Comparison of ENCODE assay signal across 13 mouse cellular contexts in genomic region chr12:54509903-54510302, GRCm38 (mm10).
DNase-seq lines count a peak whose midpoint lies in the region; ATAC-seq and TF ChIP-seq lines count a peak whose summit lies in the region.
"Had no signal": no experiment of that assay in that cellular context is flagged by ENCODE, and none has a peak within 500 bp of the region (broad histone marks: within the 10 kb centered on the region; RNA-seq: fewer than 3 reads in every experiment).

No protein-coding gene starts in this region.

- WGBS in kidney, postnatal 0 days = 47% methylated on average over 6 of the region's 6 CpGs
- 24% methylated on average over 6 of the region's 6 CpGs for WGBS in intestine, embryonic 14.5 days

- H3K27me3 ChIP-seq in kidney, postnatal 0 days (ENCODE audit: insufficient read depth, low read length) = no peaks in the 10 kb centered on the region
- H3K27me3 ChIP-seq in intestine, embryonic 14.5 days (replicated peaks; ENCODE audit: control insufficient read depth, insufficient read depth, low read length) = no peaks in the 10 kb centered on the region
- H3K27me3 ChIP-seq: limb, embryonic 12.5 days had no signal

- H3K36me3 ChIP-seq in kidney, postnatal 0 days (ENCODE audit: insufficient read depth, low read length) = no peaks in the 10 kb centered on the region
- H3K36me3 ChIP-seq in intestine, embryonic 14.5 days (ENCODE audit: control insufficient read depth, insufficient read depth, low read length) = no peaks in the 10 kb centered on the region
- H3K36me3 ChIP-seq: limb, embryonic 12.5 days had no signal

- no peaks in the 10 kb centered on the region for H3K9me3 ChIP-seq in kidney, postnatal 0 days (replicated peaks; ENCODE audit: low read length)
- no peaks in the 10 kb centered on the region for H3K9me3 ChIP-seq in intestine, embryonic 14.5 days (ENCODE audit: control insufficient read depth, low read length)
- H3K9me3 ChIP-seq: limb, embryonic 12.5 days had no signal

- no peaks in the 10 kb centered on the region for H3K4me1 ChIP-seq in kidney, postnatal 0 days (replicated peaks; ENCODE audit: insufficient read depth, low read length)
- H3K4me1 ChIP-seq in intestine, embryonic 14.5 days (replicated peaks; ENCODE audit: control insufficient read depth, insufficient read depth, low read length) = peaks cover 8% of the 10 kb centered on the region; the same call in 1 of the 2 replicates
- H3K4me1 ChIP-seq: limb, embryonic 12.5 days had no signal

- H3K27ac ChIP-seq in kidney, postnatal 0 days = no peak overlapping the region
- H3K27ac ChIP-seq in intestine, embryonic 14.5 days (ENCODE audit: low read depth) = peak overlapping the region; percentile 89
- H3K27ac ChIP-seq: gastrocnemius, adult 2 months; limb, embryonic 12.5 days had no signal

- no peak overlapping the region for H3K4me2 ChIP-seq in kidney, postnatal 0 days (ENCODE audit: low read length)
- H3K4me2 ChIP-seq in intestine, embryonic 14.5 days (ENCODE audit: low read length) = no peak overlapping the region
- H3K4me2 ChIP-seq: limb, embryonic 12.5 days had no signal

- peak; percentile 41 for DNase-seq in adrenal gland, adult 2 months
- DNase-seq in adrenal gland, postnatal 4 days (ENCODE audit: low spot score in 2 of 2) = no peak
- peak; percentile 48 for DNase-seq in kidney, postnatal 0 days (ENCODE audit: low spot score)
- DNase-seq in kidney, adult 11 months = no peak
- peak; percentile 79 for DNase-seq in 416B (ENCODE audit: low read depth)
- no peak for DNase-seq in intestine, embryonic 14.5 days (ENCODE audit: low spot score)
- DNase-seq in urinary bladder, postnatal 14 days (ENCODE audit: low spot score) = no peak
- no peak for DNase-seq in testis, postnatal 10 days (ENCODE audit: low spot score)
- DNase-seq: gastrocnemius, adult 2 months; kidney, adult 8-10 months; liver, postnatal 0 days; spleen, adult 18-20 months had no signal

- H3K9ac ChIP-seq in kidney, postnatal 0 days (ENCODE audit: low read depth, low read length) = no peak overlapping the region
- H3K9ac ChIP-seq in intestine, embryonic 14.5 days (ENCODE audit: low read length) = no peak overlapping the region
- H3K9ac ChIP-seq: limb, embryonic 12.5 days; liver, postnatal 0 days had no signal

- no peak for TF ChIP-seq CTCF in kidney, postnatal 0 days (IDR thresholded peaks at IDR 0.05; ENCODE audit: low read depth)

- no peak for ATAC-seq in kidney, postnatal 0 days (replicated peaks; ENCODE audit: low FRiP score, low read depth)
- ATAC-seq in intestine, embryonic 14.5 days (replicated peaks; ENCODE audit: low FRiP score, low TSS enrichment, low read depth) = no peak
- ATAC-seq: liver, postnatal 0 days had no signal

- no peak overlapping the region for H3K4me3 ChIP-seq in kidney, postnatal 0 days (replicated peaks; ENCODE audit: low read depth, low read length)
- H3K4me3 ChIP-seq in intestine, embryonic 14.5 days (ENCODE audit: low read depth, low read length) = no peak overlapping the region
- H3K4me3 ChIP-seq: gastrocnemius, adult 2 months; limb, embryonic 12.5 days had no signal

Comparison
In these comparisons a context has a peak if more than half of its experiments do, and no peak if none do; other contexts are left out.
1. DNase-seq: peak in adrenal gland, adult 2 months (single experiment), kidney, postnatal 0 days (single experiment) and 416B (single experiment); none in adrenal gland, postnatal 4 days (0 of 2), kidney, adult 11 months (single experiment), intestine, embryonic 14.5 days (single experiment), urinary bladder, postnatal 14 days (single experiment) and testis, postnatal 10 days (single experiment).